Mouse (Mus musculus) small intestine, adult 2 months (tissue): ENCODE measurements around the gene Tbk1.

Source experiments
- CTCF ChIP-seq: fragments of 200-500 bp; IDR thresholded peaks from 2 replicates; pipeline ENCODE4 v1.5.1; 2012; ENCODE audit warnings: low read depth, mild to moderate bottlenecking, control low read depth, inconsistent platforms, low read length, moderate library complexity, mixed read lengths; ENCODE audit not compliant: insufficient replicate concordance, insufficient read length; ENCODE audit errors: extremely low read depth
- POLR2A ChIP-seq: fragments of 200-500 bp; IDR thresholded peaks from 2 replicates; pipeline ENCODE4 v1.6.1; 2012; ENCODE audit warnings: low read depth, mild to moderate bottlenecking, control low read depth, inconsistent platforms, low read length, moderate library complexity

- TF ChIP-seq CTCF (peak; percentile 33; the same call in 1 of the 2 replicates), POLR2A (no peak)
Measured at GRCm38 (mm10) chr10:121533137-121533872, 53.3 kb downstream of the Tbk1 start.
